Mouse (Mus musculus): ENCODE measurements around the gene St8sia6. TPM values are rescaled to one million over a fixed set of nuclear protein-coding genes. Genes with fewer than 3 reads are reported as not detected.
A peak's percentile ranks its signal among the peaks of the same experiment; 100 is the strongest.

St8sia6 gene
- polyA plus RNA-seq, 1 experiment from 2014 or later, result 0.34 TPM

- Histone ChIP-seq H3K9ac (replicated peaks) (no peak overlapping the region), H3K9me3 (no peaks in the 10 kb centered on the region), H3K27ac (replicated peaks) (no peak overlapping the region), H3K27me3 (no peaks in the 10 kb centered on the region), H3K4me1 (no peaks in the 10 kb centered on the region), H3K4me3 (no peak overlapping the region), H3K36me3 (no peaks in the 10 kb centered on the region), H3K4me2 (replicated peaks) (no peak overlapping the region)
- 66% methylated on average over 4 of the region's 4 CpGs for WGBS
- peak; percentile 57 for ATAC-seq (replicated peaks)
Measured at GRCm38 (mm10) chr2:13755733-13756132, 38.1 kb downstream of the St8sia6 start.

- H3K27ac ChIP-seq (replicated peaks), result no peak overlapping the region
- WGBS, result 81% methylated on average over 1 of the region's 1 CpGs
- H3K4me1 ChIP-seq, result no peaks in the 10 kb centered on the region
- H3K4me3 ChIP-seq, result no peak overlapping the region
- no peak overlapping the region for H3K9ac ChIP-seq (replicated peaks)
- H3K9me3 ChIP-seq, result no peaks in the 10 kb centered on the region
- no peak for ATAC-seq (replicated peaks)
- no peak overlapping the region for H3K4me2 ChIP-seq (replicated peaks)
- H3K27me3 ChIP-seq, result no peaks in the 10 kb centered on the region
- H3K36me3 ChIP-seq, result no peaks in the 10 kb centered on the region
Measured at GRCm38 (mm10) chr2:13751691-13752090, 42.2 kb downstream of the St8sia6 start.

- Histone ChIP-seq H3K27me3 (no peaks in the 10 kb centered on the region), H3K36me3 (no peaks in the 10 kb centered on the region), H3K4me1 (no peaks in the 10 kb centered on the region), H3K4me2 (replicated peaks) (no peak overlapping the region), H3K9ac (replicated peaks) (no peak overlapping the region), H3K4me3 (no peak overlapping the region), H3K9me3 (no peaks in the 10 kb centered on the region), H3K27ac (replicated peaks) (no peak overlapping the region)
- ATAC-seq (replicated peaks), result no peak
- 64% methylated on average over 1 of the region's 1 CpGs for WGBS
Measured at GRCm38 (mm10) chr2:13750777-13751176, 43.1 kb downstream of the St8sia6 start.

- Histone ChIP-seq H3K4me2 (replicated peaks) (no peak overlapping the region), H3K4me3 (no peak overlapping the region), H3K9ac (replicated peaks) (no peak overlapping the region), H3K4me1 (no peaks in the 10 kb centered on the region), H3K36me3 (no peaks in the 10 kb centered on the region), H3K27ac (replicated peaks) (no peak overlapping the region), H3K9me3 (no peaks in the 10 kb centered on the region), H3K27me3 (no peaks in the 10 kb centered on the region)
- 83% methylated on average over 1 of the region's 1 CpGs for WGBS
- ATAC-seq (replicated peaks), result no peak
Measured at GRCm38 (mm10) chr2:13750089-13750488, 43.8 kb downstream of the St8sia6 start.

GRCm38 (mm10) chr2:13749176-13749575, 44.7 kb downstream of the St8sia6 start:
- ATAC-seq (replicated peaks), result no peak
- no peaks in the 10 kb centered on the region for H3K27me3 ChIP-seq
- H3K36me3 ChIP-seq, result no peaks in the 10 kb centered on the region
- 79% methylated on average over 1 of the region's 1 CpGs for WGBS
- no peak overlapping the region for H3K27ac ChIP-seq (replicated peaks)
- H3K9me3 ChIP-seq, result no peaks in the 10 kb centered on the region
- H3K9ac ChIP-seq (replicated peaks), result no peak overlapping the region
- no peak overlapping the region for H3K4me2 ChIP-seq (replicated peaks)
- H3K4me3 ChIP-seq, result no peak overlapping the region
- H3K4me1 ChIP-seq, result no peaks in the 10 kb centered on the region

GRCm38 (mm10) chr2:13747576-13747975, 46.3 kb downstream of the St8sia6 start:
- H3K27me3 ChIP-seq, result no peaks in the 10 kb centered on the region
- no peaks in the 10 kb centered on the region for H3K9me3 ChIP-seq
- H3K27ac ChIP-seq (replicated peaks), result no peak overlapping the region
- H3K4me2 ChIP-seq (replicated peaks), result no peak overlapping the region
- no peak overlapping the region for H3K9ac ChIP-seq (replicated peaks)
- WGBS, result 89% methylated on average over 1 of the region's 1 CpGs
- no peaks in the 10 kb centered on the region for H3K36me3 ChIP-seq
- ATAC-seq (replicated peaks), result no peak
- H3K4me3 ChIP-seq, result no peak overlapping the region
- no peaks in the 10 kb centered on the region for H3K4me1 ChIP-seq

GRCm38 (mm10) chr2:13746023-13746422, 47.8 kb downstream of the St8sia6 start:
- Histone ChIP-seq H3K4me3 (no peak overlapping the region), H3K36me3 (no peaks in the 10 kb centered on the region), H3K4me1 (no peaks in the 10 kb centered on the region), H3K9me3 (no peaks in the 10 kb centered on the region), H3K27ac (replicated peaks) (no peak overlapping the region), H3K27me3 (no peaks in the 10 kb centered on the region), H3K9ac (replicated peaks) (no peak overlapping the region), H3K4me2 (replicated peaks) (no peak overlapping the region)
- ATAC-seq (replicated peaks), result no peak
- WGBS, result 83% methylated on average over 1 of the region's 1 CpGs

- H3K4me2 ChIP-seq (replicated peaks), result no peak overlapping the region
- WGBS, result 51% methylated on average over 7 of the region's 7 CpGs
- no peaks in the 10 kb centered on the region for H3K4me1 ChIP-seq
- H3K36me3 ChIP-seq, result no peaks in the 10 kb centered on the region
- H3K9ac ChIP-seq (replicated peaks), result no peak overlapping the region
- H3K9me3 ChIP-seq, result no peaks in the 10 kb centered on the region
- H3K27ac ChIP-seq (replicated peaks), result no peak overlapping the region
- peak; percentile 70; the same call in 1 of the 2 replicates for ATAC-seq (replicated peaks)
- no peak overlapping the region for H3K4me3 ChIP-seq
- H3K27me3 ChIP-seq, result no peaks in the 10 kb centered on the region
Measured at GRCm38 (mm10) chr2:13738704-13739103, 55.2 kb downstream of the St8sia6 start.

- Histone ChIP-seq H3K9ac (replicated peaks) (no peak overlapping the region), H3K27me3 (no peaks in the 10 kb centered on the region), H3K36me3 (no peaks in the 10 kb centered on the region), H3K4me3 (no peak overlapping the region), H3K9me3 (no peaks in the 10 kb centered on the region), H3K4me1 (no peaks in the 10 kb centered on the region), H3K4me2 (replicated peaks) (no peak overlapping the region), H3K27ac (replicated peaks) (no peak overlapping the region)
- WGBS, result 65% methylated on average over 2 of the region's 2 CpGs
- no peak for ATAC-seq (replicated peaks)
Measured at GRCm38 (mm10) chr2:13727901-13728300, 66.0 kb downstream of the St8sia6 start.

- H3K4me2 ChIP-seq (replicated peaks), result no peak overlapping the region
- no peaks in the 10 kb centered on the region for H3K4me1 ChIP-seq
- 76% methylated on average over 3 of the region's 3 CpGs for WGBS
- H3K4me3 ChIP-seq, result no peak overlapping the region
- no peaks in the 10 kb centered on the region for H3K9me3 ChIP-seq
- no peak for ATAC-seq (replicated peaks)
- H3K36me3 ChIP-seq, result no peaks in the 10 kb centered on the region
- H3K27ac ChIP-seq (replicated peaks), result no peak overlapping the region
- H3K9ac ChIP-seq (replicated peaks), result no peak overlapping the region
- H3K27me3 ChIP-seq, result no peaks in the 10 kb centered on the region
Measured at GRCm38 (mm10) chr2:13725592-13725991, 68.3 kb downstream of the St8sia6 start.

GRCm38 (mm10) chr2:13722241-13722640, 71.6 kb downstream of the St8sia6 start:
- H3K27me3 ChIP-seq, result no peaks in the 10 kb centered on the region
- ATAC-seq (replicated peaks), result no peak
- H3K4me3 ChIP-seq, result no peak overlapping the region
- H3K9ac ChIP-seq (replicated peaks), result no peak overlapping the region
- H3K4me1 ChIP-seq, result no peaks in the 10 kb centered on the region
- H3K27ac ChIP-seq (replicated peaks), result no peak overlapping the region
- 68% methylated on average over 4 of the region's 4 CpGs for WGBS
- H3K4me2 ChIP-seq (replicated peaks), result no peak overlapping the region
- no peaks in the 10 kb centered on the region for H3K9me3 ChIP-seq
- no peaks in the 10 kb centered on the region for H3K36me3 ChIP-seq

- Histone ChIP-seq H3K4me2 (replicated peaks) (no peak overlapping the region), H3K27me3 (no peaks in the 10 kb centered on the region), H3K9me3 (no peaks in the 10 kb centered on the region), H3K9ac (replicated peaks) (no peak overlapping the region), H3K4me3 (no peak overlapping the region), H3K4me1 (no peaks in the 10 kb centered on the region), H3K27ac (replicated peaks) (no peak overlapping the region), H3K36me3 (no peaks in the 10 kb centered on the region)
- WGBS, result 86% methylated on average over 6 of the region's 6 CpGs
- no peak for ATAC-seq (replicated peaks)
Measured at GRCm38 (mm10) chr2:13718628-13719185, 75.2 kb downstream of the St8sia6 start.

GRCm38 (mm10) chr2:13708785-13709184, 85.1 kb downstream of the St8sia6 start:
- Histone ChIP-seq H3K9ac (replicated peaks) (no peak overlapping the region), H3K9me3 (no peaks in the 10 kb centered on the region)

More at GRCm38 (mm10) chr2:13708785-13709184, 85.1 kb downstream of the St8sia6 start:
- Histone ChIP-seq H3K4me2 (replicated peaks) (no peak overlapping the region), H3K4me3 (no peak overlapping the region), H3K27ac (replicated peaks) (no peak overlapping the region), H3K4me1 (no peaks in the 10 kb centered on the region), H3K36me3 (no peaks in the 10 kb centered on the region), H3K27me3 (no peaks in the 10 kb centered on the region)
- WGBS, result 87% methylated on average over 1 of the region's 1 CpGs
- no peak for ATAC-seq (replicated peaks)
